Mouse (Mus musculus) erythroid progenitor cell, adult 5-6 weeks (primary cell): ENCODE results near the gene Eid3. TPM values are rescaled to one million over a fixed set of nuclear protein-coding genes. Genes with fewer than 3 reads are reported as not detected.
A peak's percentile ranks its signal among the peaks of the same experiment; 100 is the strongest.

Source experiments
- ATAC-seq: replicated peaks from 2 replicates; pipeline ENCODE4 v1.8.0; 2016; ENCODE audit warnings: moderate number of reproducible peaks, mild to moderate bottlenecking, moderate TSS enrichment, inconsistent platforms; ENCODE audit not compliant: poor library complexity, low FRiP score, severe bottlenecking
- total RNA-seq, 2 experiments: library from RNA; stranded (forward) in 1 of 2; stranded (reverse) in 1 of 2; fragments of 150-400 nt in 1 of 2; fragments of 186-747, 209-891 nt in 1 of 2; gene quantifications; 2 replicates each; pipeline versions ENCODE4 v1.2.3 to v1.2.4; 2015 to 2017; ENCODE audit warnings: low replicate concordance in 2 of 2

Eid3 gene
- total RNA-seq, 2 experiments from 2014 or later, result 4.2 to 6.6 TPM

GRCm38 (mm10) chr10:82901436-82901835 lies 35.0 kb downstream of the Eid3 start:
- ATAC-seq, result peak; percentile 76

GRCm38 (mm10) chr10:82908526-82908925 lies 42.1 kb downstream of the Eid3 start:
- ATAC-seq, result no peak

- ATAC-seq, result 0 out of 2 replicates have a peak, but pooled peaks have one; percentile 39
Observed at GRCm38 (mm10) chr10:82909382-82909781, 43.0 kb downstream of the Eid3 start.

- no peak for ATAC-seq
Observed at GRCm38 (mm10) chr10:82910198-82910597, 43.8 kb downstream of the Eid3 start.

GRCm38 (mm10) chr10:82913238-82913637 lies 46.8 kb downstream of the Eid3 start:
- no peak for ATAC-seq

GRCm38 (mm10) chr10:82913772-82914171 lies 47.3 kb downstream of the Eid3 start:
- no peak for ATAC-seq

Other genes starting within 250 kb of the Eid3 start
- not detected in 2 replicates for gene 1190007I07Rik, start 243.4 kb upstream of the Eid3 start, total RNA-seq (2015; ENCODE audit: low replicate concordance)
- 11.3 TPM in 1 of 2 replicates, not detected in the other for gene 1190007I07Rik, start 243.4 kb upstream of the Eid3 start, total RNA-seq (2017; ENCODE audit: low replicate concordance)
- 12.6 and 25.2 TPM in 2 replicates for gene Tdg, start 236.8 kb upstream of the Eid3 start, total RNA-seq (2015; ENCODE audit: low replicate concordance)
- 27.1 and 27.9 TPM in 2 replicates for gene Tdg, start 236.8 kb upstream of the Eid3 start, total RNA-seq (2017; ENCODE audit: low replicate concordance)
- not detected in 2 replicates for gene Glt8d2, start 176.0 kb upstream of the Eid3 start, total RNA-seq (2015; ENCODE audit: low replicate concordance)
- gene Glt8d2, start 176.0 kb upstream of the Eid3 start, total RNA-seq (2017; ENCODE audit: low replicate concordance), result not detected in 2 replicates
- gene Hcfc2, start 170.5 kb upstream of the Eid3 start, total RNA-seq (2015; ENCODE audit: low replicate concordance), result 10.1 and 24.7 TPM in 2 replicates
- 2.5 and 10.1 TPM in 2 replicates for gene Hcfc2, start 170.5 kb upstream of the Eid3 start, total RNA-seq (2017; ENCODE audit: low replicate concordance)
- 36.0 and 65.0 TPM in 2 replicates for gene Nfyb, start 102.5 kb upstream of the Eid3 start, total RNA-seq (2015; ENCODE audit: low replicate concordance)
- 81.4 and 122 TPM in 2 replicates for gene Nfyb, start 102.5 kb upstream of the Eid3 start, total RNA-seq (2017; ENCODE audit: low replicate concordance)
- gene Txnrd1, start 32.7 kb upstream of the Eid3 start, total RNA-seq (2015; ENCODE audit: low replicate concordance), result 26.7 and 38.1 TPM in 2 replicates
- 38.2 and 56.8 TPM in 2 replicates for gene Txnrd1, start 32.7 kb upstream of the Eid3 start, total RNA-seq (2017; ENCODE audit: low replicate concordance)
- gene Chst11, start 118.9 kb downstream of the Eid3 start, total RNA-seq (2015; ENCODE audit: low replicate concordance), result 14.1 and 15.9 TPM in 2 replicates
- 13.6 and 17.2 TPM in 2 replicates for gene Chst11, start 118.9 kb downstream of the Eid3 start, total RNA-seq (2017; ENCODE audit: low replicate concordance)